Mouse (Mus musculus): ENCODE data around the gene Chd4.

- TF ChIP-seq TAL1 (IDR thresholded peaks at IDR 0.05; ENCODE audit: low read length): no peak
- TF ChIP-seq GATA1 (IDR thresholded peaks at IDR 0.05; ENCODE audit: low read length): no peak
These were observed 3.4 kb upstream of the Chd4 start for GRCm38 (mm10) chr6:125092372-125092771.
